ENCODE assay signal across 21 mouse cellular contexts in genomic region chr3:31208046-31208445, GRCm38 (mm10). TPM values are rescaled to one million over a fixed set of nuclear protein-coding genes. Genes with fewer than 3 reads are reported as not detected.
A peak's percentile ranks its signal among the peaks of the same experiment; 100 is the strongest.
DNase-seq lines count a peak whose midpoint lies in the region; ATAC-seq and TF ChIP-seq lines count a peak whose summit lies in the region.
"Had no signal": no experiment of that assay in that cellular context is flagged by ENCODE, and none has a peak within 500 bp of the region (broad histone marks: within the 10 kb centered on the region; RNA-seq: fewer than 3 reads in every experiment).

No protein-coding gene starts in this region.

- peak overlapping the region; percentile 44 for H3K27ac ChIP-seq in gastrocnemius, adult 2 months
- 0 out of 2 replicates have a peak overlapping the region, but pooled peaks have one; percentile 69 for H3K27ac ChIP-seq in midbrain, embryonic 10.5 days (replicated peaks)
- H3K27ac ChIP-seq in midbrain, embryonic 16.5 days (ENCODE audit: low read length) = no peak overlapping the region
- peak overlapping the region; percentile 81 for H3K27ac ChIP-seq in embryonic facial prominence, embryonic 13.5 days
- H3K27ac ChIP-seq: forebrain, embryonic 15.5 days; heart, embryonic 13.5 days; hindbrain, embryonic 14.5 days; macrophage; neural tube, embryonic 12.5 days had no signal

- peaks cover 15% of the 10 kb centered on the region for H3K4me1 ChIP-seq in midbrain, embryonic 10.5 days
- peaks cover 3% of the 10 kb centered on the region; the same call in 1 of the 2 replicates for H3K4me1 ChIP-seq in midbrain, embryonic 16.5 days (ENCODE audit: control insufficient read depth, insufficient read depth, low read length)
- H3K4me1 ChIP-seq in embryonic facial prominence, embryonic 13.5 days = peaks cover 33% of the 10 kb centered on the region
- H3K4me1 ChIP-seq: forebrain, embryonic 15.5 days had no signal

- no peak overlapping the region for H3K9ac ChIP-seq in midbrain, embryonic 16.5 days (ENCODE audit: low read depth, low read length)
- no peak overlapping the region for H3K9ac ChIP-seq in embryonic facial prominence, embryonic 13.5 days
- H3K9ac ChIP-seq: forebrain, embryonic 15.5 days; hindbrain, embryonic 14.5 days; neural tube, embryonic 12.5 days had no signal

- H3K27me3 ChIP-seq in midbrain, embryonic 10.5 days (ENCODE audit: low read depth, poor library complexity, severe bottlenecking) = no peaks in the 10 kb centered on the region
- H3K27me3 ChIP-seq in midbrain, embryonic 16.5 days (ENCODE audit: control insufficient read depth, insufficient read depth, low read depth, low read length) = no peaks in the 10 kb centered on the region
- no peaks in the 10 kb centered on the region for H3K27me3 ChIP-seq in embryonic facial prominence, embryonic 13.5 days
- H3K27me3 ChIP-seq: forebrain, embryonic 15.5 days; neural tube, embryonic 12.5 days had no signal

- H3K4me2 ChIP-seq in midbrain, embryonic 16.5 days (ENCODE audit: low read length) = no peak overlapping the region
- no peak overlapping the region for H3K4me2 ChIP-seq in embryonic facial prominence, embryonic 13.5 days
- H3K4me2 ChIP-seq: forebrain, embryonic 15.5 days; hindbrain, embryonic 14.5 days had no signal

- H3K36me3 ChIP-seq in midbrain, embryonic 10.5 days = no peaks in the 10 kb centered on the region
- no peaks in the 10 kb centered on the region for H3K36me3 ChIP-seq in midbrain, embryonic 16.5 days (ENCODE audit: control insufficient read depth, insufficient read depth, low read length)
- no peaks in the 10 kb centered on the region for H3K36me3 ChIP-seq in embryonic facial prominence, embryonic 13.5 days
- H3K36me3 ChIP-seq: forebrain, embryonic 15.5 days; heart, embryonic 13.5 days; neural tube, embryonic 12.5 days had no signal

- TF ChIP-seq CTCF in gastrocnemius, adult 2 months (IDR thresholded peaks at IDR 0.05) = no peak

- intact Hi-C loops in gastrocnemius, adult 2 months (cut with DNase I) = no loop called here

- no peak for DNase-seq in gastrocnemius, adult 2 months
- no peak for DNase-seq in gastrocnemius, postnatal 25 days
- DNase-seq in midbrain, embryonic 10.5 days (ENCODE audit: low spot score) = no peak
- peak; percentile 21 for DNase-seq in skeletal muscle tissue, adult 2 months (ENCODE audit: low read depth, low spot score)
- no peak for DNase-seq in thymus, postnatal 14 days
- DNase-seq in gastrocnemius, postnatal 10 days = no peak
- DNase-seq: cerebellum, adult 11 months; cerebellum, postnatal 14 days; heart, adult 11 months; heart, postnatal 36 days; lung, adult 18-20 months; right cerebral cortex, adult 18-20 months; thymus, postnatal 36 days had no signal

- no peak for ATAC-seq in midbrain, embryonic 16.5 days
- ATAC-seq in embryonic facial prominence, embryonic 13.5 days (ENCODE audit: insufficient number of reproducible peaks, insufficient read depth, low FRiP score, low TSS enrichment, low read depth) = no peak
- ATAC-seq: activated CD4-positive, CD25-positive, alpha-beta regulatory T cell, adult 4 months; forebrain, embryonic 15.5 days had no signal

- no peaks in the 10 kb centered on the region for H3K9me3 ChIP-seq in midbrain, embryonic 10.5 days (replicated peaks)
- no peaks in the 10 kb centered on the region for H3K9me3 ChIP-seq in midbrain, embryonic 16.5 days (replicated peaks; ENCODE audit: control insufficient read depth, low read length, poor library complexity, severe bottlenecking)
- H3K9me3 ChIP-seq in embryonic facial prominence, embryonic 13.5 days = no peaks in the 10 kb centered on the region
- H3K9me3 ChIP-seq: forebrain, embryonic 15.5 days; heart, embryonic 13.5 days; neural tube, embryonic 12.5 days had no signal

- WGBS in midbrain, embryonic 10.5 days = 78% methylated on average over 4 of the region's 4 CpGs
- WGBS in midbrain, embryonic 16.5 days = 82% methylated on average over 4 of the region's 4 CpGs
- WGBS in embryonic facial prominence, embryonic 13.5 days = 37% methylated on average over 4 of the region's 4 CpGs

- no peak overlapping the region for H3K4me3 ChIP-seq in gastrocnemius, adult 2 months
- H3K4me3 ChIP-seq in midbrain, embryonic 10.5 days = no peak overlapping the region
- no peak overlapping the region for H3K4me3 ChIP-seq in midbrain, embryonic 16.5 days (ENCODE audit: low read depth, low read length)
- H3K4me3 ChIP-seq in embryonic facial prominence, embryonic 13.5 days = no peak overlapping the region
- H3K4me3 ChIP-seq: forebrain, embryonic 15.5 days; heart, embryonic 13.5 days; neural tube, embryonic 12.5 days had no signal

RNA-seq across cellular contexts. Expression of gene Cldn11, which starts 58.3 kb away (rescaled TPM):
- total RNA-seq in gastrocnemius, adult 2 months (2021) = under 1 TPM in 1 of 2 experiments, not detected in 1; 0.17 TPM
- under 1 TPM; 0.15 to 0.88 TPM for total RNA-seq in gastrocnemius, postnatal 25 days (2021)
- polyA plus RNA-seq in midbrain, embryonic 10.5 days (2016; fragmentation: Nextera tagmentation; extraction: Ambion mirVana) = 7.6 and 8.4 TPM in 2 replicates
- polyA plus RNA-seq in midbrain, embryonic 16.5 days (2015; fragmentation: Nextera tagmentation; extraction: Ambion mirVana) = 37.3 and 41.4 TPM in 2 replicates
- 18.1 and 23.7 TPM in 2 replicates for polyA plus RNA-seq in embryonic facial prominence, embryonic 13.5 days (2015; fragmentation: Nextera tagmentation; extraction: Ambion mirVana)
- 1 to 10 TPM in 1 of 2 experiments, under 1 TPM in 1; 0.95 to 2.0 TPM for total RNA-seq in gastrocnemius, postnatal 10 days (2021)
- polyA plus RNA-seq: activated CD4-positive, CD25-positive, alpha-beta regulatory T cell, adult 4 months; macrophage had no signal
